Mouse (Mus musculus) lung, postnatal 0 days (tissue): ENCODE results near the gene C1qtnf2.

Experiments
- CTCF ChIP-seq: IDR thresholded peaks from 2 replicates; pipeline ENCODE4 v1.5.1; 2016; ENCODE audit warnings: antibody characterized with exemption, mild to moderate bottlenecking
- EP300 ChIP-seq: IDR thresholded peaks from 2 replicates; pipeline ENCODE4 v1.6.1; 2016; ENCODE audit warnings: antibody characterized with exemption, mild to moderate bottlenecking, control low read depth

GRCm38 (mm10) chr11:43480561-43480960, 6.5 kb downstream of the C1qtnf2 start:
- TF ChIP-seq CTCF (no peak), EP300 (no peak)
